Mouse (Mus musculus) right cerebral cortex, adult 18-20 months (tissue): Measurements from ENCODE around the gene Chek2.
"Not testable (repeated sequence)": the region's sequence is repeated elsewhere in the genome, so short reads cannot be mapped to it uniquely, and the experiment has no call there.

ENCODE experiments used
- DNase-seq: peaks from one replicate; pipeline ENCODE4 v3.0.0; 2022; ENCODE audit warnings: mixed read lengths

The Chek2 gene

GRCm38 (mm10) chr5:110839678-110840365 lies at the start of gene Chek2, which contains the start of gene Hscb:
Chek2 (plus strand) TSS chr5:110839979.
Hscb (minus strand) TSS chr5:110839777.
- DNase-seq: peak; percentile 99

- DNase-seq: no peak
Observed at GRCm38 (mm10) chr5:110794363-110794762, 45.4 kb upstream of the Chek2 start.

- no peak for DNase-seq
Observed at GRCm38 (mm10) chr5:110797696-110798095, 42.1 kb upstream of the Chek2 start.

- DNase-seq: no peak
Observed at GRCm38 (mm10) chr5:110801036-110801624, 38.6 kb upstream of the Chek2 start.

GRCm38 (mm10) chr5:110802186-110802585 lies 37.6 kb upstream of the Chek2 start:
- DNase-seq: no peak

- DNase-seq: no peak
Observed at GRCm38 (mm10) chr5:110802809-110803208, 37.0 kb upstream of the Chek2 start.

- DNase-seq: no peak
Observed at GRCm38 (mm10) chr5:110804012-110804743, 35.6 kb upstream of the Chek2 start.

- no peak for DNase-seq
Observed at GRCm38 (mm10) chr5:110806154-110806553, 33.6 kb upstream of the Chek2 start.

- DNase-seq: no peak
Observed at GRCm38 (mm10) chr5:110806676-110807075, 33.1 kb upstream of the Chek2 start.

GRCm38 (mm10) chr5:110807453-110807852 lies 32.3 kb upstream of the Chek2 start:
- DNase-seq: no peak

GRCm38 (mm10) chr5:110808061-110808631 lies 31.6 kb upstream of the Chek2 start:
- DNase-seq: peak; percentile 87

GRCm38 (mm10) chr5:110808821-110809666 lies 30.7 kb upstream of the Chek2 start:
- no peak for DNase-seq

GRCm38 (mm10) chr5:110809667-110810325 lies 30.0 kb upstream of the Chek2 start, which contains the start of gene Ulk1:
Ulk1 (minus strand) TSS chr5:110810097.
- DNase-seq: peak; percentile 100

- no peak for DNase-seq
Observed at GRCm38 (mm10) chr5:110824421-110824820, 15.4 kb upstream of the Chek2 start.

GRCm38 (mm10) chr5:110826781-110827495 lies 12.8 kb upstream of the Chek2 start:
- no peak for DNase-seq

GRCm38 (mm10) chr5:110827576-110827975 lies 12.2 kb upstream of the Chek2 start:
- DNase-seq: no peak

GRCm38 (mm10) chr5:110831036-110831720 lies 8.6 kb upstream of the Chek2 start:
- DNase-seq: no peak

GRCm38 (mm10) chr5:110835959-110836358 lies 3.8 kb upstream of the Chek2 start:
- DNase-seq: peak; percentile 25

- not testable (repeated sequence) for DNase-seq
Observed at GRCm38 (mm10) chr5:110838016-110838415, 1.8 kb upstream of the Chek2 start.

- DNase-seq: no peak
Observed at GRCm38 (mm10) chr5:110839038-110839677, 621 bp upstream of the Chek2 start.
